Comparison of ENCODE assay signal across 7 mouse cellular contexts in genomic region chr17:63864171-63864571, GRCm38 (mm10). TPM values are rescaled to one million over a fixed set of nuclear protein-coding genes. Genes with fewer than 3 reads are reported as not detected.
DNase-seq lines count a peak whose midpoint lies in the region; ATAC-seq and TF ChIP-seq lines count a peak whose summit lies in the region.

No protein-coding gene starts in this region.

- no peak; the same call in 1 of the 2 replicates for TF ChIP-seq CTCF in left cerebral cortex, adult 2 months (IDR thresholded peaks at IDR 0.05)

- no peak for DNase-seq in left cerebral cortex, adult 2 months (ENCODE audit: extremely low spot score in 1 of 2, low spot score in 2 of 2)
- DNase-seq in left cerebral cortex, postnatal 25 days (ENCODE audit: low spot score in 2 of 2) = no peak
- DNase-seq in brain, adult 2 months (ENCODE audit: low read depth, low spot score) = peak; percentile 52
- no peak for DNase-seq in right cerebral cortex, postnatal 25 days

- H3K4me2 ChIP-seq in forebrain, embryonic 16.5 days (ENCODE audit: low read length) = peak overlapping the region; percentile 88
- peak overlapping the region; percentile 85 for H3K4me2 ChIP-seq in limb, embryonic 13.5 days (replicated peaks)
- H3K4me2 ChIP-seq in midbrain, embryonic 15.5 days = peak overlapping the region; percentile 83

- peaks cover 13% of the 10 kb centered on the region for H3K4me1 ChIP-seq in forebrain, embryonic 16.5 days (replicated peaks; ENCODE audit: control insufficient read depth, insufficient read depth, low read length)
- peaks cover 22% of the 10 kb centered on the region for H3K4me1 ChIP-seq in limb, embryonic 13.5 days
- peaks cover 15% of the 10 kb centered on the region for H3K4me1 ChIP-seq in midbrain, embryonic 15.5 days

- peak overlapping the region; percentile 90 for H3K9ac ChIP-seq in forebrain, embryonic 16.5 days (replicated peaks; ENCODE audit: low read depth, low read length)
- H3K9ac ChIP-seq in limb, embryonic 13.5 days = peak overlapping the region; percentile 86
- H3K9ac ChIP-seq in midbrain, embryonic 15.5 days = peak overlapping the region; percentile 94

- peak overlapping the region; percentile 98 for H3K4me3 ChIP-seq in left cerebral cortex, adult 2 months
- peak overlapping the region; percentile 96 for H3K4me3 ChIP-seq in forebrain, embryonic 16.5 days (replicated peaks; ENCODE audit: low read length)
- peak overlapping the region; percentile 87 for H3K4me3 ChIP-seq in limb, embryonic 13.5 days
- H3K4me3 ChIP-seq in midbrain, embryonic 15.5 days = peak overlapping the region; percentile 97

- H3K27me3 ChIP-seq in forebrain, embryonic 16.5 days (replicated peaks; ENCODE audit: control insufficient read depth, insufficient read depth, low read length) = no peaks in the 10 kb centered on the region
- H3K27me3 ChIP-seq in limb, embryonic 13.5 days = no peaks in the 10 kb centered on the region
- no peaks in the 10 kb centered on the region for H3K27me3 ChIP-seq in midbrain, embryonic 15.5 days (replicated peaks)

- peak overlapping the region; percentile 91 for H3K27ac ChIP-seq in left cerebral cortex, adult 2 months
- peak overlapping the region; percentile 83 for H3K27ac ChIP-seq in forebrain, embryonic 16.5 days (ENCODE audit: low read length)
- peak overlapping the region; percentile 65; the same call in 1 of the 2 replicates for H3K27ac ChIP-seq in limb, embryonic 13.5 days
- peak overlapping the region; percentile 94 for H3K27ac ChIP-seq in midbrain, embryonic 15.5 days

- peak; percentile 64 for ATAC-seq in forebrain, embryonic 16.5 days
- peak; percentile 78 for ATAC-seq in limb, embryonic 13.5 days (ENCODE audit: low FRiP score, low read depth)
- peak; percentile 80 for ATAC-seq in midbrain, embryonic 15.5 days (replicated peaks)

- H3K36me3 ChIP-seq in forebrain, embryonic 16.5 days (ENCODE audit: control insufficient read depth, insufficient read depth) = no peaks in the 10 kb centered on the region
- H3K36me3 ChIP-seq in limb, embryonic 13.5 days = no peaks in the 10 kb centered on the region
- no peaks in the 10 kb centered on the region for H3K36me3 ChIP-seq in midbrain, embryonic 15.5 days (replicated peaks)

- no peaks in the 10 kb centered on the region for H3K9me3 ChIP-seq in forebrain, embryonic 16.5 days (ENCODE audit: control insufficient read depth, low read length)
- H3K9me3 ChIP-seq in limb, embryonic 13.5 days = no peaks in the 10 kb centered on the region
- no peaks in the 10 kb centered on the region for H3K9me3 ChIP-seq in midbrain, embryonic 15.5 days

- intact Hi-C loops in left cerebral cortex, adult 2 months (cut with DNase I) = loop anchor here (5.0 kb wide), 3 partner anchors 57 to 738 kb away; partner anchors contain the start of genes Man2a1 and Pja2
- intact Hi-C loops in left cerebral cortex, postnatal 25 days (cut with DNase I) = loop anchor here (5.0 kb wide), 1 partner anchor 57 kb away; no protein-coding TSS in a partner anchor

- WGBS in forebrain, embryonic 16.5 days = 0% methylated on average over 39 of the region's 48 CpGs
- under 1% methylated on average over 47 of the region's 48 CpGs for WGBS in limb, embryonic 13.5 days
- under 1% methylated on average over 46 of the region's 48 CpGs for WGBS in midbrain, embryonic 15.5 days

RNA-seq across cellular contexts. Expression of gene A930002H24Rik, which starts 0.6 kb away (rescaled TPM):
- total RNA-seq in left cerebral cortex, adult 2 months (2021) = not detected
- total RNA-seq in left cerebral cortex, postnatal 25 days (2021) = 1 to 10 TPM in 1 of 2 experiments, not detected in 1; 1.1 TPM
- polyA plus RNA-seq in forebrain, embryonic 16.5 days (2015; fragmentation: Nextera tagmentation; extraction: Ambion mirVana) = 2.8 and 3.0 TPM in 2 replicates
- polyA plus RNA-seq in limb, embryonic 13.5 days (2015; fragmentation: Nextera tagmentation; extraction: Ambion mirVana) = 2.8 and 2.9 TPM in 2 replicates
- 1.7 and 2.5 TPM in 2 replicates for polyA plus RNA-seq in midbrain, embryonic 15.5 days (2015; fragmentation: Nextera tagmentation; extraction: Ambion mirVana)

RNA-seq across cellular contexts. Expression of gene Fer, which starts 1.3 kb away (rescaled TPM):
- total RNA-seq in left cerebral cortex, adult 2 months (2021) = 10 to 100 TPM; 30.0 to 30.9 TPM
- 10 to 100 TPM; 29.8 to 30.1 TPM for total RNA-seq in left cerebral cortex, postnatal 25 days (2021)
- polyA plus RNA-seq in forebrain, embryonic 16.5 days (2015; fragmentation: Nextera tagmentation; extraction: Ambion mirVana) = 34.2 and 36.7 TPM in 2 replicates
- 29.6 and 30.8 TPM in 2 replicates for polyA plus RNA-seq in limb, embryonic 13.5 days (2015; fragmentation: Nextera tagmentation; extraction: Ambion mirVana)
- polyA plus RNA-seq in midbrain, embryonic 15.5 days (2015; fragmentation: Nextera tagmentation; extraction: Ambion mirVana) = 34.6 and 38.3 TPM in 2 replicates
